Mouse (Mus musculus): ENCODE results near the gene Asxl2.
"Not testable (repeated sequence)": the region's sequence is repeated elsewhere in the genome, so short reads cannot be mapped to it uniquely, and the experiment has no call there.

Asxl2 gene

GRCm38 (mm10) chr12:3427067-3427889, 621 bp downstream of the Asxl2 start:
- DNase-seq (ENCODE audit: extremely low read depth, insufficient read length, low spot score) = peak; percentile 83

- DNase-seq (ENCODE audit: extremely low read depth, insufficient read length, low spot score) = no peak
These were observed 1.5 kb downstream of the Asxl2 start for GRCm38 (mm10) chr12:3427891-3428775.

DNA sequence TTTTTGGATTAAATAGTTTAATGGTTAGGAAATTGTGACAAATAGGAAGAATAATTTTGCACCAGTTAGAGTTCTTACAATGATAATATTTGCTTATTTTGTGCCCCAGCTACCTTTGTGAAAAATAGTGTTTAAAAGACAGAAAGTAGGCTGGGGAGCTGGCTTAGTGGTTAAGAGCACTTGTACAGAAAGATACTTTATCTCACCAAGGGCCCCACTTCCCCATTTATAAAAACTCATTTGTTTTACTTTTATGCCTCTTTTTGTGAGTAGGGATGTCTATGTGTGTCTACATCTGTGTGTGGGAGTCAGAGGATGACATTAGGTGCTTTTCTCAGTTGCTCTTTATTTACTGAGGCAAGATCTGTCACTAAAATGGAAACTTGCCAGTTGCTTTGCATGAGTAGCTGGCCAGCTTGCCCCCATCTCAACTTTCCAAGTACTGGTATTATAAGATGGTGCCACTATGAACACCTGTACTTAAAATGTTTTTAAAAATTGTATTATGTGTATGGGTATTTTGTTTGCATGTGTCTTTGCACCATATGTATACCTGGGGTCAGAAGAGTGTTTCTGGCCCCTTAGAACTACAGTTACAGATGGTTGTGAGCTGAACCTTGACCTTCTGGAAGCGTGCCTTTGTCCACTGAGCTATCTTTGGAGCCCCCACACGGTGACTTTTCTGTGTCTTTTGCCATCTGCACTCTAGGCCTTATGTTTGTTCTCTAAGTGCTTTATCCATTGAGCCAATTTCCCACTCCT, 3.2 kb downstream of the Asxl2 start:
- DNase-seq (ENCODE audit: extremely low read depth, insufficient read length, low spot score) = no peak

- DNase-seq (ENCODE audit: extremely low read depth, insufficient read length, low spot score) = no peak
These were observed 3.7 kb downstream of the Asxl2 start for GRCm38 (mm10) chr12:3430443-3430753.

- DNase-seq (ENCODE audit: extremely low read depth, insufficient read length, low spot score) = no peak
These were observed 4.3 kb downstream of the Asxl2 start for GRCm38 (mm10) chr12:3430985-3431384.

- DNase-seq (ENCODE audit: extremely low read depth, insufficient read length, low spot score) = no peak
These were observed 7.1 kb downstream of the Asxl2 start for GRCm38 (mm10) chr12:3433736-3434135.

GRCm38 (mm10) chr12:3436446-3436845, 9.8 kb downstream of the Asxl2 start:
- DNase-seq (ENCODE audit: extremely low read depth, insufficient read length, low spot score) = no peak

- DNase-seq (ENCODE audit: extremely low read depth, insufficient read length, low spot score) = no peak
These were observed 11.2 kb downstream of the Asxl2 start for GRCm38 (mm10) chr12:3437815-3438214.

DNA sequence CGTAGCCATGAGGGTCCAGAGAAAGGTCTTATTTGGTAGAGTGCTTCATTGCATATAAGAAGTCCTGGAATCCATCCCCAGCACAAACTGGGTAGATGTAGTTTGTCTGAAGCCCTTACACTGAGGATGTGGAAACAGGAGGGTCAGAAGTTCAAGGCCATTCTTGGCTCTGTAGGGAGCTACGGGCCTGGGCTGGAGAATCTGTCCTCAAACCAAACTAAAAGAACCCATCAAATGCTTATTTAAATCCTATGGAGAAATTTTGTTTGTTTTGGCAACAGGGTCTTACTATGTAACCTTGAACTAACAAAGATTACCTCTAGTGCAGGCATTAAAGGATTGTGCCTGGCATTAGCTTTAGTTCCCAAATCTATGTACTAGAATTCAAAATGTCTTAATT, 14.3 kb downstream of the Asxl2 start:
- no peak for DNase-seq (ENCODE audit: extremely low read depth, insufficient read length, low spot score)

DNA sequence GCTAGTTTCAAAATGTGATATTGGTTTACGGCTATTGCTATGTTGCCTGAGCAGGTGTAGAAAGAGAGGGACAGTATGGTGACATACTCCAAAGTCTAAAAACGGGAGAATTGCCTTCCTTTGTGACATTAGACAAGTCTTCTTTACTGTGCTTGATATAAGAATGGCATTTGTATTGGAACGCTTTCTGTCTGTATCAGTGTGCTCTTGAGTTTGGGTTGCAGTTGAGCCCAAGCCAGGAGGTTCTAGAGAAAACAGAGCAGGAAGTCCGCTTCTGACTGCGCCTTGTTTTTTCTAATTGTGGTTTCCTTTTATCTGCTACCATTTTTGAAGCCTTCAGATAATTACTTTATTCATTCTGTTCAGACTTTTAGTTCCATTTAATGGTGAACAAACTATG, 14.7 kb downstream of the Asxl2 start:
- DNase-seq (ENCODE audit: extremely low read depth, insufficient read length, low spot score) = no peak

DNA sequence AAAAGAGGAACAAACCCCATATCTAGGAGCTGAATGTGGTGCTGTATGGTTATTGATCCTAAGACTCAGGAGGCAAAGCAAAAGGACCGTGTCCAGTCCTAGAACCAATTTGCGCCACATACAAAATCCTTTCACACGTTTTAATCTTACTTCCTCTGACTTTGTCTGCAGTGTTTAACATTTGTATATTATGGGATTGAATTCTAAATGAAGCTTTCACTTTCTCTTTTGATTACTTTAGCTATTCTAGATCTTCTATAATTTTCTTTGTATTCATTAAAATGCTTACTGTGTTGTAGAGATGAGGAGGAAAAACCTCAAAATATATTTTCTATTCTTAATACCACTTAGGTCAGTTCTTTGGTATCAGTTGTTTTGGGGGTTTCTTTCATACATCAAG, 26.9 kb downstream of the Asxl2 start:
- no peak for DNase-seq (ENCODE audit: extremely low read depth, insufficient read length, low spot score)

DNA sequence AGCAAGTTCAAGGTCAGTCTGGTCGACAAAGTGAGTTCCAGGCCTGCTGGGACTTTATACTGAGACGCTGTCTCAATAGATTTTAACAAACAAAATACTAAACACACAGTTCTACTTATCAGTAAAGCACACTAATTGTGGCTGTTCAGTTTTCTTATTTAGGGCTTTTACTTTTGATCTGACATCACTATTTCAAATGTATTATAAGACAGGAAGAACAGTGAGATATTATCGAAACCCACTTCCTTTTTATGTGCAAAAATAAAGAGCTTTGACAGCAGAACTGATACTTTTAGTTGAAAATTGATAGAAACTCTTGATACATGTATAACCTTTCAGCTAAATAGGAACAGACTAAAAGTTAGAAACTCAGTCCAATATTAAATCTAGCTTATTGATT, 36.4 kb downstream of the Asxl2 start:
- no peak for DNase-seq (ENCODE audit: extremely low read depth, insufficient read length, low spot score)

DNA sequence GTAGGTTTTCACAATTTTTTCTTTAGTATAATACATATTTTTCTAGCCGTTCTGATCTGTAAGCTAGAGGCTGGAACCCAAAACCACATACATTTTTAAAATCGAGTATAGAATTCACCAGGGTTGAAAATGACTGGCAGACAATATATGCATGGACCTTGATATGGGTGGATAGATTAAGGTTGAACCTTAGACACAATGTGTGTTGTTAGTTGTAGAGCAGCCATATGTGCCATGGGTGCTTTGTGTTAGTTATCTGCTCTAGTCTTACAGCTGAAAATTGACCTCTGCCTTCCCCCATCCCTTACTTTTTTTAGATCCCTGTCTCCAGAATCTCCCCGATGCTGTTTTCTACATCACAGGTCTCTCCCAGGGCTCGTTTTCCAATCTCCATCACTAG, 73.0 kb downstream of the Asxl2 start:
- DNase-seq (ENCODE audit: extremely low read depth, insufficient read length, low spot score) = no peak

GRCm38 (mm10) chr12:3500071-3500470, 73.4 kb downstream of the Asxl2 start:
- no peak for DNase-seq (ENCODE audit: extremely low read depth, insufficient read length, low spot score)

DNA sequence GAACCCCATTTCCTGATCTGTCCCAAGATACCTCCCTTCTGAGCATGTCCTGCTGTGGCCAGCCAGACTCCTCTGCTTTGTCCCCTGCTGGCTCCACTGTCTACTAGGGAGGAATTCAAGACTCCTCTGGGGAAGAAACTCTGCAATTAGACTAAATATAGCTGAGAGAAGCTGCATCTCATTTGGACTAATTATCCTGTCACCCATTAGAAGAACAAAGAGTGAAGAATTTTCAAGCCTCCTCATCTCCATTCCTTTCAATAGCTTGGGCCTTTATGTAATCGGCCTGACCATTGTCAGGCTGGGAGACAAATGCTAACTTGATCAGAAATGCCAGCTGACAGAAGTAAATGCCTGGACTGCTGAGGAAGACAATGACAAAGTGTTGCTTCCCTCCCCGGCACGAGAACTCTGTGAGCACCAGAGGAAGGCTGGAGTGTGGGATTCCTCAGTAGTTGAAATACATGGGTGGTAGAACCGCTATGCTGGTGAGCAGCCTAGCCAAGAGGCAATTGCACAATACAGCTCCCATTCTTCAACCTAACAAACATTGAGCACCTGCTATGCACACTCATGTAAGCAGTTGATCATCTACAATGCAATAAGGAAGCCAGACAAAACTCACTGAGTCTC, 92.1 kb downstream of the Asxl2 start:
- DNase-seq (ENCODE audit: extremely low read depth, insufficient read length, low spot score) = no peak

- DNase-seq (ENCODE audit: extremely low read depth, insufficient read length, low spot score) = not testable (repeated sequence)
These were observed 95.1 kb downstream of the Asxl2 start for GRCm38 (mm10) chr12:3521806-3522205.

- no peak for DNase-seq (ENCODE audit: extremely low read depth, insufficient read length, low spot score)
These were observed 98.9 kb downstream of the Asxl2 start for GRCm38 (mm10) chr12:3525536-3525935.

DNA sequence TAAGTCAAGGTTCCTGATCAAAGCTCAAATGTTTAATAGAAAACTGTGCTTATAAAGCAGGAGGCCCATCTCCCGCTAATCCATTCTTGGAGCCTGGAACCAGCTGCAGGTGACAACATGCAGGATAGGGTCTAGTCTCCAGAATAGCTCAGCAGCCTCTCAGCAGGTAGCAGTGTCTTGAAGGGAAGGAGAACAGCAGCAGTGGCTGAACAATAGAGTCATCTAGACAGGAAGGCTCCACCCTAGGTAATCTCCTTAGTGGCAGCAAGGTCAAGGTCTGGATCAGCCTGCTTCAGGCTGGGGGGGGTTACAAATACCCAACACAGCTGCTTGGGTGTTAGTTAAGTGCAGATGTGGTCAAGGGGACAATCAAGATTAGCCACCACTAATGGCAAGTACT, 108.8 kb downstream of the Asxl2 start:
- DNase-seq (ENCODE audit: extremely low read depth, insufficient read length, low spot score) = not testable (repeated sequence)

DNA sequence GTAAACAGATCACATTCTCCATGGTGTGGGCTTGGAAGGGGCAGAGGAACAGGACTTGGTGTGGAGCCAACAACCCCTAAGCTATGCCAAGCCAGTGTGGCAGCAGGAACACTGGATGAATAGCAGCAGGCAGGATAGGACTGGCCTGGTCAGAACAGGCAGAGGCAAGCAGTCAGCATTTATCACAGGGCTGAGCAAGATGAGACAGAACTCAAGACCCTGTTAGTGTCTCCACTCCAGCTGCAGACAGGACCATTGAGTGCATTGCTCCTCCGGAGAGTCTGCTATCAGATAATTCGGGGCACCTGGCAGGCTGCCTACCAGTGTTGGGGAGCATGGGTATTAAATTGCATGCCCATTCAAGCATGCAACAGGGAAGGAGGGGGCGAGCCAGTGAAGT, 111.0 kb downstream of the Asxl2 start:
- no peak for DNase-seq (ENCODE audit: extremely low read depth, insufficient read length, low spot score)

GRCm38 (mm10) chr12:3538036-3538435, 111.4 kb downstream of the Asxl2 start:
- DNase-seq (ENCODE audit: extremely low read depth, insufficient read length, low spot score) = no peak

- no peak for DNase-seq (ENCODE audit: extremely low read depth, insufficient read length, low spot score)
These were observed 112.9 kb downstream of the Asxl2 start for GRCm38 (mm10) chr12:3539605-3540004.
